Mouse (Mus musculus) heart, adult 2 months (tissue): ENCODE results near the gene Mcm7. TPM values are rescaled to one million over a fixed set of nuclear protein-coding genes. Genes with fewer than 3 reads are reported as not detected.

ENCODE experiments used
- DNase-seq, 2 experiments: peaks; one replicate each; pipeline ENCODE4 v3.0.0; 2021
- H3K27ac ChIP-seq: fragments of 200-600 bp; 2 replicates; pipeline ENCODE4 v1.8.1; 2022
- H3K27me3 ChIP-seq: fragments of 200-500 bp; 2 replicates; pipeline ENCODE4 v1.6.1; 2012; ENCODE audit warnings: mild to moderate bottlenecking, low read length, inconsistent platforms, mixed read lengths; ENCODE audit not compliant: control insufficient read depth, insufficient read depth
- H3K36me3 ChIP-seq: fragments of 200-500 bp; 2 replicates; pipeline ENCODE4 v1.6.1; 2012; ENCODE audit warnings: low read length, inconsistent platforms; ENCODE audit not compliant: control insufficient read depth, insufficient read depth
- H3K4me1 ChIP-seq: fragments of 200-500 bp; 2 replicates; pipeline ENCODE4 v1.6.1; 2011; ENCODE audit warnings: low read length; ENCODE audit not compliant: control insufficient read depth, insufficient read depth
- H3K4me3 ChIP-seq: fragments of 200-600 bp; 2 replicates; pipeline ENCODE4 v1.8.1; 2022
- H3K79me2 ChIP-seq: fragments of 200-500 bp; replicated peaks from 2 replicates; pipeline ENCODE4 v1.6.1; 2012; ENCODE audit warnings: mild to moderate bottlenecking, inconsistent platforms, low read length, moderate library complexity, mixed read lengths; ENCODE audit not compliant: control insufficient read depth, insufficient read depth
- H3K9ac ChIP-seq: fragments of 200-500 bp; 2 replicates; pipeline ENCODE4 v1.6.1; 2012; ENCODE audit warnings: low read depth, mild to moderate bottlenecking, control low read depth, inconsistent platforms, low read length, mixed read lengths
- CTCF ChIP-seq: fragments of 200-600 bp; IDR thresholded peaks from 2 replicates; pipeline ENCODE4 v1.8.1; 2022; ENCODE audit warnings: antibody characterized with exemption, mild to moderate bottlenecking, moderate library complexity
- EP300 ChIP-seq: fragments of 200-500 bp; IDR thresholded peaks from 2 replicates; pipeline ENCODE4 v1.6.1; 2011; ENCODE audit warnings: low read depth, low read length, control low read depth; ENCODE audit not compliant: insufficient read depth
- POLR2A ChIP-seq: fragments of 200-500 bp; IDR thresholded peaks from 2 replicates; pipeline ENCODE4 v1.6.1; 2011; ENCODE audit warnings: mild to moderate bottlenecking, low read depth, low read length, control low read depth; ENCODE audit not compliant: insufficient read depth
- WGBS: fragments of 180-500 bp; shearing (Covaris S2); methylation state at CpG from one replicate; pipeline ENCODE4 v1.1.7; 2018; 5-methylcytosine and 5-hydroxymethylcytosine counted together
- intact Hi-C: fragments of 180-260 bp; cut with DNase I; formaldehyde crosslinking; loops from one replicate; pipeline ENCODE4 v1.15.1; 2025
- polyA plus RNA-seq: library from polyadenylated mRNA; depleted of rRNA; stranded (reverse); fragments of >200 nt; gene quantifications from 2 replicates; pipeline ENCODE4 v1.2.3, GENCODE M21; 2012
- total RNA-seq, 2 experiments: library from RNA; stranded (reverse); gene quantifications; 2 replicates each; pipeline ENCODE4 v1.2.3; 2021

The Mcm7 gene
- total and polyA plus RNA-seq, 3 experiments: 8.5 to 9.6 (median 8.8) TPM

DNA sequence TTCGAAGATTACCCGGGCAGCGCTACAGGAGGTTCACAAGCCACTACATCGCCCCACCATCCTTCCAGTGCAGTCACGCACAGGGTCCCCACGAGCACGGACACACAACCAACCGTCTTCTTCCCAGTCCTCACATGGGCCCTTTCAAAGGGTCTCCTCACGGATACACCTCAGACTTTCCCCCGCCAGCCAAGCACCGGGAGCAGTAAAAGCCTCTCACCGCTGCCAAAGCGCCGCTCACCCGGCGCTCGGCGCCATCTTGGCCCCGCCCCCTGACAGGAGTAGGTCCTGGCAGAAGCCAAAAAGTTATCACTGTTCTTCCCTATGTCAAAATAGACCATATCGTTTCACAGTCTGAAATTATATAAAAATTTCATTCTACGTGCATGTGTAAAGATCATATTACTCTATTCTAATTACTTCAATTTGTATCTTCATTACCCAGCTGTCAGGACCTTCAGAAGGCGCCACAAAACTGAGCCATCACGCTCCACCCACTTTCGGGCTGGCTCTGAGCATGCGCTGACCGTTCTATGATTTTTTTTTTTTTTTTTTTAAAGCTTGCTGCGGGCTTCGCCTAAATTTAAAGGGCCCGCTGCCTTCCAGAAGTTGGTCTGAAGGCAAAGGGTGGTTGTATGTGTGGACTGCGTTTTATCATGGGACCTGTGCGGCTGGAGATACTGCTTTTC, 14.9 kb upstream of the Mcm7 start, which contains the start of the genes Taf6 and Cnpy4:
Gene Taf6 (minus strand): TSS at position 502 of the 689 bp plus-strand sequence.
Gene Cnpy4 (plus strand): TSS at position 536 of the 689 bp plus-strand sequence.
- peak; percentile 87 to 89 for DNase-seq
- intact Hi-C loops: loop anchor here (1.0 kb wide), 1 partner anchor 15 kb away; the partner anchor contains the start of genes Ap4m1 and Mcm7
- Histone ChIP-seq H3K27me3 (no peaks in the 10 kb centered on the region), H3K27ac (peak within 1 kb of the TSS; percentile 94), H3K9ac (peak within 1 kb of the TSS; percentile 97), H3K4me3 (peak within 1 kb of the TSS; percentile 97), H3K79me2 (no peaks in the 10 kb centered on the region), H3K36me3 (no peaks in the 10 kb centered on the region), H3K4me1 (no peaks in the 10 kb centered on the region)
- TF ChIP-seq POLR2A (peak; percentile 90), CTCF (no peak), EP300 (no peak)
- under 1% methylated on average over 31 of the region's 31 CpGs for WGBS

GRCm38 (mm10) chr5:138173217-138173616, 995 bp upstream of the Mcm7 start:
- Histone ChIP-seq H3K36me3 (no peaks in the 10 kb centered on the region), H3K79me2 (no peaks in the 10 kb centered on the region), H3K27me3 (no peaks in the 10 kb centered on the region), H3K27ac (no peak overlapping the region), H3K4me1 (peaks cover 4% of the 10 kb centered on the region), H3K4me3 (no peak overlapping the region), H3K9ac (no peak overlapping the region)
- intact Hi-C loops: no loop called here
- no peak for DNase-seq
- TF ChIP-seq EP300: no peak
- no peak for TF ChIP-seq POLR2A
- no peak for TF ChIP-seq CTCF
- WGBS: 79% methylated on average over 3 of the region's 3 CpGs

GRCm38 (mm10) chr5:138170936-138171561, 1.2 kb downstream of the Mcm7 start:
- WGBS: under 1% methylated on average over 47 of the region's 47 CpGs
- peak; percentile 97 to 98 for DNase-seq
- H3K9ac ChIP-seq: peak overlapping the region; percentile 77
- no peaks in the 10 kb centered on the region for H3K36me3 ChIP-seq
- TF ChIP-seq POLR2A: peak; percentile 67
- TF ChIP-seq CTCF: peak; percentile 35
- peak; percentile 67; the same call in 1 of the 2 replicates for TF ChIP-seq EP300
- no peaks in the 10 kb centered on the region for H3K27me3 ChIP-seq
- H3K4me1 ChIP-seq: peaks cover 4% of the 10 kb centered on the region
- H3K4me3 ChIP-seq: peak overlapping the region; percentile 87
- intact Hi-C loops: loop anchor here (1.0 to 2.0 kb wide), 2 partner anchors 10 to 16 kb away; partner anchors contain the start of genes Cops6 and Zfp113
- no peaks in the 10 kb centered on the region for H3K79me2 ChIP-seq
- H3K27ac ChIP-seq: peak overlapping the region; percentile 96

- Histone ChIP-seq H3K4me3 (no peak overlapping the region), H3K27me3 (no peaks in the 10 kb centered on the region), H3K9ac (no peak overlapping the region), H3K79me2 (no peaks in the 10 kb centered on the region), H3K4me1 (peaks cover 1% of the 10 kb centered on the region; the same call in 1 of the 2 replicates), H3K27ac (no peak overlapping the region), H3K36me3 (no peaks in the 10 kb centered on the region)
- TF ChIP-seq CTCF: no peak
- 81% methylated on average over 8 of the region's 8 CpGs for WGBS
- intact Hi-C loops: no loop called here
- no peak for DNase-seq
These were observed 6.6 kb downstream of the Mcm7 start for GRCm38 (mm10) chr5:138165594-138165993.

- H3K36me3 ChIP-seq: no peaks in the 10 kb centered on the region
- H3K9ac ChIP-seq: no peak overlapping the region
- intact Hi-C loops: no loop called here
- H3K27ac ChIP-seq: no peak overlapping the region
- no peak for DNase-seq
- no peak overlapping the region for H3K4me3 ChIP-seq
- WGBS: 73% methylated on average over 10 of the region's 10 CpGs
- no peaks in the 10 kb centered on the region for H3K79me2 ChIP-seq
- TF ChIP-seq EP300 (no peak), CTCF (no peak), POLR2A (no peak)
- peaks cover 1% of the 10 kb centered on the region; the same call in 1 of the 2 replicates for H3K4me1 ChIP-seq
- no peaks in the 10 kb centered on the region for H3K27me3 ChIP-seq
These were observed 8.6 kb downstream of the Mcm7 start for GRCm38 (mm10) chr5:138163610-138164009.

- Histone ChIP-seq H3K4me1 (peaks cover 1% of the 10 kb centered on the region; the same call in 1 of the 2 replicates), H3K9ac (no peak overlapping the region), H3K27ac (no peak overlapping the region), H3K79me2 (no peaks in the 10 kb centered on the region), H3K36me3 (no peaks in the 10 kb centered on the region), H3K27me3 (no peaks in the 10 kb centered on the region), H3K4me3 (no peak overlapping the region)
- no peak for DNase-seq
- intact Hi-C loops: no loop called here
- no peak for TF ChIP-seq POLR2A
- TF ChIP-seq EP300: no peak
- TF ChIP-seq CTCF: no peak
- 72% methylated on average over 6 of the region's 6 CpGs for WGBS
These were observed 9.2 kb downstream of the Mcm7 start for GRCm38 (mm10) chr5:138163046-138163445.
